Mouse (Mus musculus): ENCODE results near the gene Grap. TPM values are rescaled to one million over a fixed set of nuclear protein-coding genes. Genes with fewer than 3 reads are reported as not detected.

The Grap gene
- polyA plus RNA-seq, 1 experiment from 2014 or later: 13.9 TPM

GRCm38 (mm10) chr11:61669492-61670490 lies 16.7 kb downstream of the Grap start:
- no peak overlapping the region for H3K9ac ChIP-seq (ENCODE audit: low read length)
- H3K36me3 ChIP-seq (ENCODE audit: control insufficient read depth, insufficient read depth): no peaks in the 10 kb centered on the region
- no peak overlapping the region for H3K4me2 ChIP-seq (ENCODE audit: low read depth, low read length)
- no peak for ATAC-seq (replicated peaks; ENCODE audit: extremely low read depth, insufficient read depth, low FRiP score)
- H3K27me3 ChIP-seq (ENCODE audit: control insufficient read depth, insufficient read depth, low read length): no peaks in the 10 kb centered on the region
- no peak overlapping the region for H3K27ac ChIP-seq (ENCODE audit: low read length)
- H3K4me1 ChIP-seq (ENCODE audit: control insufficient read depth, insufficient read depth, low read length): peaks cover 2% of the 10 kb centered on the region; the same call in 1 of the 2 replicates
- 58% methylated on average over 14 of the region's 14 CpGs for WGBS
- no peak overlapping the region for H3K4me3 ChIP-seq (ENCODE audit: low read length)
- H3K9me3 ChIP-seq (replicated peaks; ENCODE audit: control insufficient read depth, low read length): no peaks in the 10 kb centered on the region

- Histone ChIP-seq H3K9ac (ENCODE audit: low read length) (no peak overlapping the region), H3K36me3 (ENCODE audit: control insufficient read depth, insufficient read depth) (no peaks in the 10 kb centered on the region), H3K27ac (ENCODE audit: low read length) (no peak overlapping the region), H3K4me3 (ENCODE audit: low read length) (no peak overlapping the region), H3K4me2 (ENCODE audit: low read depth, low read length) (no peak overlapping the region), H3K27me3 (ENCODE audit: control insufficient read depth, insufficient read depth, low read length) (no peaks in the 10 kb centered on the region), H3K9me3 (replicated peaks; ENCODE audit: control insufficient read depth, low read length) (no peaks in the 10 kb centered on the region), H3K4me1 (ENCODE audit: control insufficient read depth, insufficient read depth, low read length) (peaks cover 5% of the 10 kb centered on the region; the same call in 1 of the 2 replicates)
- no peak for ATAC-seq (replicated peaks; ENCODE audit: extremely low read depth, insufficient read depth, low FRiP score)
- 61% methylated on average over 19 of the region's 19 CpGs for WGBS
These were observed 18.8 kb downstream of the Grap start for GRCm38 (mm10) chr11:61671781-61672383.

- Histone ChIP-seq H3K27ac (ENCODE audit: low read length) (no peak overlapping the region), H3K27me3 (ENCODE audit: control insufficient read depth, insufficient read depth, low read length) (no peaks in the 10 kb centered on the region), H3K36me3 (ENCODE audit: control insufficient read depth, insufficient read depth) (no peaks in the 10 kb centered on the region), H3K4me2 (ENCODE audit: low read depth, low read length) (no peak overlapping the region), H3K4me1 (ENCODE audit: control insufficient read depth, insufficient read depth, low read length) (peaks cover 5% of the 10 kb centered on the region; the same call in 1 of the 2 replicates), H3K4me3 (ENCODE audit: low read length) (no peak overlapping the region), H3K9ac (ENCODE audit: low read length) (no peak overlapping the region), H3K9me3 (replicated peaks; ENCODE audit: control insufficient read depth, low read length) (no peaks in the 10 kb centered on the region)
- WGBS: 37% methylated on average over 7 of the region's 8 CpGs
- ATAC-seq (replicated peaks; ENCODE audit: extremely low read depth, insufficient read depth, low FRiP score): no peak
These were observed 20.6 kb downstream of the Grap start for GRCm38 (mm10) chr11:61673686-61674085.

GRCm38 (mm10) chr11:61674151-61674838 lies 21.2 kb downstream of the Grap start:
- Histone ChIP-seq H3K27me3 (ENCODE audit: control insufficient read depth, insufficient read depth, low read length) (no peaks in the 10 kb centered on the region), H3K4me1 (ENCODE audit: control insufficient read depth, insufficient read depth, low read length) (peaks cover 5% of the 10 kb centered on the region; the same call in 1 of the 2 replicates), H3K9ac (ENCODE audit: low read length) (no peak overlapping the region), H3K36me3 (ENCODE audit: control insufficient read depth, insufficient read depth) (no peaks in the 10 kb centered on the region), H3K4me2 (ENCODE audit: low read depth, low read length) (no peak overlapping the region), H3K27ac (ENCODE audit: low read length) (no peak overlapping the region), H3K9me3 (replicated peaks; ENCODE audit: control insufficient read depth, low read length) (no peaks in the 10 kb centered on the region), H3K4me3 (ENCODE audit: low read length) (no peak overlapping the region)
- no peak for ATAC-seq (replicated peaks; ENCODE audit: extremely low read depth, insufficient read depth, low FRiP score)
- 41% methylated on average over 19 of the region's 19 CpGs for WGBS

DNA sequence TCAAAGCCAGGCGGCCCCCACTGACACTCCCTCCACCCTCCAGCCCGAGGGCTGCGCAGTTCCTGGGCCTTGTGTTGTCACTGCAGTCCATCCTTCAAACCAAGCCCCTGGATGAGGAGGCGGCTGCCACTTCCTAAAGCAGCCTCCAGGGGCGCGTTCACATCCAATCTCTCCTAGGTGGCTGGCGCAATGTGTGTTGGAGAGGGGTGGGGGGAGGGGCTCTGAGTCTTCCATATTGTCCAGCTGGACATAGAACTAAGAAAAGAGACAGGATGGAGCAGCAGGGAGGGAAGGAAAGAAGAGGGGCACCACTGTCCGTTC lies 21.7 kb downstream of the Grap start:
- Histone ChIP-seq H3K4me3 (ENCODE audit: low read length) (no peak overlapping the region), H3K27me3 (ENCODE audit: control insufficient read depth, insufficient read depth, low read length) (no peaks in the 10 kb centered on the region), H3K4me2 (ENCODE audit: low read depth, low read length) (no peak overlapping the region), H3K9me3 (replicated peaks; ENCODE audit: control insufficient read depth, low read length) (no peaks in the 10 kb centered on the region), H3K4me1 (ENCODE audit: control insufficient read depth, insufficient read depth, low read length) (peaks cover 5% of the 10 kb centered on the region; the same call in 1 of the 2 replicates), H3K36me3 (ENCODE audit: control insufficient read depth, insufficient read depth) (no peaks in the 10 kb centered on the region), H3K9ac (ENCODE audit: low read length) (no peak overlapping the region), H3K27ac (ENCODE audit: low read length) (no peak overlapping the region)
- 8% methylated on average over 8 of the region's 8 CpGs for WGBS
- ATAC-seq (replicated peaks; ENCODE audit: extremely low read depth, insufficient read depth, low FRiP score): no peak

GRCm38 (mm10) chr11:61675332-61675731 lies 22.3 kb downstream of the Grap start:
- 34% methylated on average over 2 of the region's 2 CpGs for WGBS

GRCm38 (mm10) chr11:61676216-61676854 lies 23.3 kb downstream of the Grap start:
- Histone ChIP-seq H3K4me2 (ENCODE audit: low read depth, low read length) (no peak overlapping the region), H3K36me3 (ENCODE audit: control insufficient read depth, insufficient read depth) (no peaks in the 10 kb centered on the region), H3K9me3 (replicated peaks; ENCODE audit: control insufficient read depth, low read length) (no peaks in the 10 kb centered on the region), H3K4me3 (ENCODE audit: low read length) (no peak overlapping the region), H3K4me1 (ENCODE audit: control insufficient read depth, insufficient read depth, low read length) (peaks cover 5% of the 10 kb centered on the region; the same call in 1 of the 2 replicates), H3K27me3 (ENCODE audit: control insufficient read depth, insufficient read depth, low read length) (no peaks in the 10 kb centered on the region), H3K27ac (ENCODE audit: low read length) (no peak overlapping the region), H3K9ac (ENCODE audit: low read length) (no peak overlapping the region)
- ATAC-seq (replicated peaks; ENCODE audit: extremely low read depth, insufficient read depth, low FRiP score): no peak
- WGBS: 75% methylated on average over 7 of the region's 7 CpGs

More at GRCm38 (mm10) chr11:61675332-61675731, 22.3 kb downstream of the Grap start:
- H3K9ac ChIP-seq (ENCODE audit: low read length): no peak overlapping the region
- no peaks in the 10 kb centered on the region for H3K27me3 ChIP-seq (ENCODE audit: control insufficient read depth, insufficient read depth, low read length)
- ATAC-seq (replicated peaks; ENCODE audit: extremely low read depth, insufficient read depth, low FRiP score): no peak
- no peaks in the 10 kb centered on the region for H3K36me3 ChIP-seq (ENCODE audit: control insufficient read depth, insufficient read depth)
- H3K27ac ChIP-seq (ENCODE audit: low read length): no peak overlapping the region
- peaks cover 5% of the 10 kb centered on the region; the same call in 1 of the 2 replicates for H3K4me1 ChIP-seq (ENCODE audit: control insufficient read depth, insufficient read depth, low read length)
- no peak overlapping the region for H3K4me3 ChIP-seq (ENCODE audit: low read length)
- no peak overlapping the region for H3K4me2 ChIP-seq (ENCODE audit: low read depth, low read length)
- no peaks in the 10 kb centered on the region for H3K9me3 ChIP-seq (replicated peaks; ENCODE audit: control insufficient read depth, low read length)

DNA sequence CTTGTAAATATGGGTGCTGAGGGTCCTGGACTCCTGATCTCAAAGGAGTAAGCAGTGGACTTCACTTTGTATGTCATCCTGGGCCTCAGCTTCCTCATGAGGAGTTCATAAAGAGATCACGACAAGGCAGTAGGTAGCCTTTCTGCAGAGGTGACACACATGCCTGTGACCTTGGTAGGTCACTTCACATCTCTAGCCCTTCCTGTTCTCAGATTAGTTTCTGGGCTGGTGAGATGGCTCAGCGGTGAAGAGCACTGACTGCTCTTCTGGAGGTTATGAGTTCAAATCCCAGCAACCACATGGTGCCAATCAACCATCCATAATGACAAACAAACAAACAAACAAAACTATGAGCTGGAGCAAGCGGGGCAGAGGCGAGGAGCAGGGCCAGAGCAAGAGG lies 24.6 kb downstream of the Grap start:
- 79% methylated on average over 4 of the region's 4 CpGs for WGBS
- H3K27me3 ChIP-seq (ENCODE audit: control insufficient read depth, insufficient read depth, low read length): peaks cover 2% of the 10 kb centered on the region
- no peak for ATAC-seq (replicated peaks; ENCODE audit: extremely low read depth, insufficient read depth, low FRiP score)
- H3K27ac ChIP-seq (ENCODE audit: low read length): no peak overlapping the region
- H3K4me2 ChIP-seq (ENCODE audit: low read depth, low read length): no peak overlapping the region
- H3K9me3 ChIP-seq (replicated peaks; ENCODE audit: control insufficient read depth, low read length): no peaks in the 10 kb centered on the region
- H3K4me1 ChIP-seq (ENCODE audit: control insufficient read depth, insufficient read depth, low read length): peaks cover 5% of the 10 kb centered on the region; the same call in 1 of the 2 replicates
- H3K36me3 ChIP-seq (ENCODE audit: control insufficient read depth, insufficient read depth): no peaks in the 10 kb centered on the region
- no peak overlapping the region for H3K4me3 ChIP-seq (ENCODE audit: low read length)
- no peak overlapping the region for H3K9ac ChIP-seq (ENCODE audit: low read length)
